Mouse (Mus musculus): ENCODE data around the gene Lmx1b. TPM values are rescaled to one million over a fixed set of nuclear protein-coding genes. Genes with fewer than 3 reads are reported as not detected.

Gene Lmx1b
- total and polyA plus RNA-seq, 3 experiments: not detected

GRCm38 (mm10) chr2:33683095-33683494 lies 42.8 kb upstream of the Lmx1b start:
- no peak for TF ChIP-seq KAT2A (IDR thresholded peaks at IDR 0.05; ENCODE audit: insufficient replicate concordance, low read length)
- H3K4me3 ChIP-seq (replicated peaks in 1 of 3; ENCODE audit: low read depth in 2 of 3, low read length in 2 of 3, poor library complexity in 1 of 3): no peak overlapping the region
- dilution Hi-C loops (cut with MboI; ENCODE audit: extremely low pct_ligation_motif_present, extremely low pct_unique_long_range_greater_than_20kb, low sequenced_read_pairs): no loop called here
- H3K27me3 ChIP-seq (replicated peaks): peaks cover 69% of the 10 kb centered on the region
- no peak overlapping the region for H3K27ac ChIP-seq (ENCODE audit: insufficient read depth, low read depth)
- no peaks in the 10 kb centered on the region for H3K36me3 ChIP-seq (replicated peaks in 1 of 2; ENCODE audit: control insufficient read depth in 1 of 2, insufficient read depth in 1 of 2, low read length in 1 of 2)
- peaks cover 9% of the 10 kb centered on the region for H3K9me3 ChIP-seq (replicated peaks; ENCODE audit: low read length)
- H3K9ac ChIP-seq (ENCODE audit: insufficient read depth, low read depth): no peak overlapping the region
- no peak for DNase-seq (ENCODE audit: extremely low read depth)
- peaks cover 0 to 7% of the 10 kb centered on the region in 2 experiments; a peak in 2 of 4 replicates for H3K4me1 ChIP-seq (ENCODE audit: control insufficient read depth in 1 of 2, insufficient read depth in 2 of 2)
- H3K79me2 ChIP-seq (replicated peaks; ENCODE audit: control insufficient read depth, extremely low read depth, insufficient read depth, poor library complexity, severe bottlenecking): no peaks in the 10 kb centered on the region
- H3K4me2 ChIP-seq (ENCODE audit: insufficient read depth, low read depth, poor library complexity, severe bottlenecking): no peak overlapping the region
- in situ Hi-C loops (cut with MboI; ENCODE audit: low pct_ligation_motif_present, low pct_unique_long_range_greater_than_20kb, low sequenced_read_pairs): no loop called here

GRCm38 (mm10) chr2:33682219-33682618 lies 41.9 kb upstream of the Lmx1b start:
- dilution Hi-C loops (cut with MboI; ENCODE audit: extremely low pct_ligation_motif_present, extremely low pct_unique_long_range_greater_than_20kb, low sequenced_read_pairs): no loop called here
- no peak overlapping the region for H3K27ac ChIP-seq (ENCODE audit: insufficient read depth, low read depth)
- no peak overlapping the region for H3K9ac ChIP-seq (ENCODE audit: insufficient read depth, low read depth)
- peaks cover 0 to 7% of the 10 kb centered on the region in 2 experiments; a peak in 2 of 4 replicates for H3K4me1 ChIP-seq (ENCODE audit: control insufficient read depth in 1 of 2, insufficient read depth in 2 of 2)
- no peaks in the 10 kb centered on the region for H3K36me3 ChIP-seq (replicated peaks in 1 of 2; ENCODE audit: control insufficient read depth in 1 of 2, insufficient read depth in 1 of 2, low read length in 1 of 2)
- H3K27me3 ChIP-seq (replicated peaks): peaks cover 74% of the 10 kb centered on the region
- TF ChIP-seq USF2 (conservative IDR thresholded peaks at IDR 0.05; ENCODE audit: low read depth, low read length) (no peak), ETS1 (conservative IDR thresholded peaks at IDR 0.05; ENCODE audit: low read depth, low read length) (no peak), EP300 (IDR thresholded peaks at IDR 0.05; ENCODE audit: low read length) (no peak), ZNF384 (IDR thresholded peaks at IDR 0.05; ENCODE audit: low read depth, low read length) (peak; percentile 88), CTCF (conservative IDR thresholded peaks at IDR 0.05 in 1 of 2, IDR thresholded peaks at IDR 0.05 in 1 of 2; ENCODE audit: low read depth in 2 of 2, low read length in 2 of 2) (peak; percentile 75 to 95), TBP (conservative IDR thresholded peaks at IDR 0.05; ENCODE audit: low read depth, low read length) (no peak), IRF4 (IDR thresholded peaks at IDR 0.05; ENCODE audit: low read depth, low read length) (no peak), GABPA (IDR thresholded peaks at IDR 0.05; ENCODE audit: insufficient replicate concordance, low read depth, low read length) (no peak), MEF2A (IDR thresholded peaks at IDR 0.05; ENCODE audit: borderline replicate concordance, low read depth, low read length) (no peak), SMC3 (IDR thresholded peaks at IDR 0.05; ENCODE audit: low read depth, low read length) (peak; percentile 82), NELFE (IDR thresholded peaks at IDR 0.05; ENCODE audit: low read depth, low read length) (no peak), RAD21 (IDR thresholded peaks at IDR 0.05; ENCODE audit: low read depth, low read length) (peak; percentile 90), ZC3H11A (IDR thresholded peaks at IDR 0.05; ENCODE audit: low read depth, low read length) (no peak), MAX (IDR thresholded peaks at IDR 0.05; ENCODE audit: low read length) (no peak)
- H3K9me3 ChIP-seq (replicated peaks; ENCODE audit: low read length): peaks cover 5% of the 10 kb centered on the region
- H3K79me2 ChIP-seq (replicated peaks; ENCODE audit: control insufficient read depth, extremely low read depth, insufficient read depth, poor library complexity, severe bottlenecking): no peaks in the 10 kb centered on the region
- no peak overlapping the region for H3K4me3 ChIP-seq (replicated peaks in 1 of 3; ENCODE audit: low read depth in 2 of 3, low read length in 2 of 3, poor library complexity in 1 of 3)
- DNase-seq (ENCODE audit: extremely low read depth): peak; percentile 33
- no peak overlapping the region for H3K4me2 ChIP-seq (ENCODE audit: insufficient read depth, low read depth, poor library complexity, severe bottlenecking)
- in situ Hi-C loops (cut with MboI; ENCODE audit: low pct_ligation_motif_present, low pct_unique_long_range_greater_than_20kb, low sequenced_read_pairs): no loop called here
